Mouse (Mus musculus): ENCODE results near the gene Tlk1.

The Tlk1 gene

DNA sequence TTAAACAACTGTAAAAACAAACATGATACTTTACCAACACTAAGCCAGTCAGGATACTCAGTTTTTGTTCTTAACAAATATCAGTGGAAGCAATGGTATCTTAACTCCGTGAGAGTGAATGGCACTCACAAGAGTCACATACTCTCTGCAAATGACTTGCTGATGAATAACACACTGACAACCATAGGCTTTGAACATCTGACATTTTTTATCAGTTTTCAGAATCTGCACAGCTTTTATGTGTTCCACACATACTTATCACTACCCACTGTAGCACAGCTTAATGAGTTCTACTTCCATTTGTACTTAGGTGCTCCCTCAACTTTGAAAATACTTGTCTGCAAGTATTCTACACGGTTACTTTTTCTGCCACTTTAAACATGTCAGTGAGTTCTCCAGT, 35.3 kb downstream of the Tlk1 start:
- no peak for DNase-seq (ENCODE audit: low spot score)

DNA sequence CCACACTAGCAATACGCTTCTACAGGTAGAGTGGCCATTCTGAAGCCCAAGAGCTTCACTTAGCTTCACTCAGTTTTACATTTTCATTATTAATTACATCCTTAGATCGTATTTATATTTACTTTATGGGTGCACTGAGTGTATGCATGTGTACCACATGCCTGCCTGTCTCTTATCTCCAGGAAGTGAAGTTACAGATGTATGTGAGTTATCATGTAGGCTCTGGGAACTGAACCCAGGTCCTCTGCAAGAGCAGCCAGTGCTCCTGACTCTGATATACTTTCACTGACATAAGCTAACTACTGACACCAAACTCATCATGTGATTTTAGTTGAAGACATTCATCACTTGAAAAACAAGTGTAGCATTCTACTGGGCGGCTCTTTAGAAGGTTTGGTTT, 36.2 kb downstream of the Tlk1 start:
- DNase-seq (ENCODE audit: low spot score): no peak

DNA sequence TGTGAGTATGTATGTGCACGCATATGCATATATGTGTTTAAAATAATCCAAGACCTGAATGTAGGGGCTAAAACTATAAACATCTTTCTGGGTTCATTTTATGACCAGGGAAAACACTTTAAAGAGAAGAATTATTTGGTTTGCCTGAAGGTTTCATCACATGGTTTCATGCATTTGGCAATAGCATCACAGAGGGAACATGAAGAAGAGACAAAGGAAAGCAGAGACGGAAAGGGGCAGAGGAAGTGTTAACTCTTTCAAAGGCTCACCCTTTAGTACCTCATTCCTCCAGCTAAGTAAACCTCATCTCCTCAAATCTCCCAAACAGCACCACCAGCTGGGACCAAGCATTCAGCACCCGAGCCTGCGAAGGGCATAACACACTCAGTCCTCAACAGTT, 41.1 kb downstream of the Tlk1 start:
- no peak for DNase-seq (ENCODE audit: low spot score)

DNA sequence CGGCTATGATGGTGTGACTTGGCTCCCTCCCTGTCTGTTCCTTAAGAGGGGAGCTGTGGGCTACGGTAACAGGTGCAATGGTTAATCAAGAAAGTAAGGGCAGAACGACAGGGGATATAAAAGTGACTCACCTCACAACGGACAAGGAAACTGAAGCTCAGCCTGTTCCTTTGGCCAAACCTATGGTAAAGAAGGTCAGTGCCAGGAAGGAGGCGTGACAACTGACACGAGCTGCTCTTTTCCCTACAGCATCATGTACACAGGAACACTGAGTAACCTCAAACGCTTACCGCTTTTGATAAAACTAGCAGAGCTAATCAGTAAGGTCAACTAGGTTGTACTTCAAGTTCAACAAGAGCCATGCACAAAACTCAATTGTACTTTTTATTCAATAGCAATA, 42.0 kb downstream of the Tlk1 start:
- no peak for DNase-seq (ENCODE audit: low spot score)

DNA sequence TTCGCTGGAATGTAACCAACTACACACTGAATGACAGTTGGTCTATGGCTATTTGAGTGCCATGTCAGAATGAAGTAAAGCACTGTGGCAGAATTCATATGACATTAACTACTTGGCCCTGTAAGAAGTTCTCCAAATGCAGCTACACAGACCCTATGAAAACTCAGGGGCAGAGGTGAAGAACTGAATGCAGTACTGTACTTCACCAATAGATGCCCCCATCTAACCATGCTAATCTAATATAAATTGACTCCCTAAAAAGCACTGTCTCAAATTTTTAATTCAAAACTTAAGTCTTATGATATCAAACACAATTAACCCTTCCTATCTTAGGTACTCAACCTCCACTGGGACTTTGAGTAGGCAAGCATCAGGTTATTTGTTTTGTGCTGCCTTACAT, 45.9 kb downstream of the Tlk1 start:
- DNase-seq (ENCODE audit: low spot score): peak; percentile 31

DNA sequence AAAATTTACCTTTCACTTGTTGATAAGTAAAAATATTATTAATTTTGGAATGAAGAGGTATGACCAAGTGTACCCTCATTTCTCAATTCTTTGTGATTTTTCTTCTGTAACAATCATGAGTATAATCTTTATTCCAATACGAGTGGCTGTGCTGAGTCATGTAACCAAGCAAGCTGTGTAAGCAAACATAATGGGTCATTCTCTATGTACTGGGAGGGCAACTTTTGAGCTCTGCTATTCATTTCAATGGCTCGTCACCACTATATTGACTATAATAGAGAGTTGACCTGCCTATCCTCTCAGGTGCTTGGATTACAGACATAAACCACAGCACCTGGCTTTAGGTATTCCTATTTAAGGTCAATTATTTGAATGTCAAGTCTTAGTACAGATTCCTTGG, 48.8 kb downstream of the Tlk1 start:
- no peak for DNase-seq (ENCODE audit: low spot score)

DNA sequence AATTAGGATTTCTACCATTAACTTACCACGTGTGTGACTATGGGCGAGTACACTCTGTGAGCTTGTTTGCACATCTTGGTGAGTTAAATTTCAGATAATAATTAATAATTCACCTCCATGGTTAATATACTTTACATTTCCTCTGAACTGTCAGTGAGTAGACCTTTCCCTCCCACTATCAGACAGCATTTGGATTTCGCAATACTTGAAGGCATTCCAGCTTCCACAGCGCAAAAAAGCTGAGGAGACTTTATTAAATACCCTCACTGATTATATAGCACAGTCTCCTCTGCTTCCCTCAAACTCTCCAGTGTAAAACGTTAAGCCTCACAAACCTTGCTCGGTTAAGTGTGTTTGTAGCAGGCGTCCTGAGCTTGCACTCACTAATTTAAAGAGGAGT, 60.8 kb downstream of the Tlk1 start:
- no peak for DNase-seq (ENCODE audit: low spot score)

DNA sequence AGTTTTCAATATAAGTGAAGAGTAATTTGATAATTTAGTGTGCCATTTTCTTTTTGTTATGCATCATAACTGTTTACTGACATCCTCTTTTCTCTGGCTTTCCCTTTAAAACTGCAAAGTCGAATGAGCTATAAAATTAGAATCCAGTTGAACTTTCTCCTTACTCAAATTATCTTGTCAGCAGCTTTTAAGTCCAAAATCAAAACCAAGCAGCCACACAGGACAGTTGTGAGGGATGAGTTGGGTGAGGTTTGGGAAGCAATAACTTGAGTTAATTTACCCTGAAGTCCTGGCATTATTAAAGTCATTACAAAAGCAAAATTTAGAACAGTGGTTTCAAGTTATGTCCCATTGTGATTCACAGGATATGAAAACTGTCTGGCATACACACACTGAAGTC, 62.8 kb downstream of the Tlk1 start:
- DNase-seq (ENCODE audit: low spot score): no peak

DNA sequence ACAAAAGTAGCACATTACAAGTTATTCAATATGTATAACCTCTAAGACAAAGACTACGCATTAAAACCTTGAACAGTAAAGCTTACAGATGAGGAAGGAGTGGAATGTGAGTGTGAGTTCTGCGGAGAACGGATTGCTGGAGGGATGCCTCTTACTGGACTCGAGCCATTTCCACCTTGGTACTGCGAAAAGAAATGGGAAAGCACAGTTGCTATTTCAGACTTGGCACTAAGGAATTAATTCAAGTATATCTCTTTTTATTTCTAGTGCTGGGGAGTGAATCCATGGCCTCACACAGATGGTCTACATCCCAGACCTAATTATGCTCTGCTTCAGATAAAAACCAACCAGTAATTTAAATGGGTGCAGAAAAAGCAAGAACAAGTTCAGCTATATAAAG, 73.4 kb downstream of the Tlk1 start:
- no peak for DNase-seq (ENCODE audit: low spot score)

DNA sequence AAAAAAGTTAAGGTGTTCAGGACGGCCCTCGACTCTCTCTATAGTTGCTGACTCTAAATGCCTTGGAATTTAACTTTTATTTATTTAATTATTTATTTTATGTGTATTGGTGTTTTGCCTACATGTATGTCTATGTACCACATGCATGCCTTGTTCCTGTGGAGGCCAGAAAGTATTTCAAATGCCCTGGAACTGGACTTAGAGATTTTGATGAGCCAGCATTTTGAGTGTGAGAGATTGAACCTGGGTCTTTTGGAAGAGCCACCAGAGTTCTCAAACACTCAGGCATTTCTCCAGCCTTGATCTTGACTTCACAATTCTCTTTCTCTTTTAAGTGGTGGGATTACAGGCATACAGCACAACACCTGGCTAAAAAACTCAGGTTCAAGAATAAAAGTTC, 73.9 kb downstream of the Tlk1 start:
- DNase-seq (ENCODE audit: low spot score): no peak

DNA sequence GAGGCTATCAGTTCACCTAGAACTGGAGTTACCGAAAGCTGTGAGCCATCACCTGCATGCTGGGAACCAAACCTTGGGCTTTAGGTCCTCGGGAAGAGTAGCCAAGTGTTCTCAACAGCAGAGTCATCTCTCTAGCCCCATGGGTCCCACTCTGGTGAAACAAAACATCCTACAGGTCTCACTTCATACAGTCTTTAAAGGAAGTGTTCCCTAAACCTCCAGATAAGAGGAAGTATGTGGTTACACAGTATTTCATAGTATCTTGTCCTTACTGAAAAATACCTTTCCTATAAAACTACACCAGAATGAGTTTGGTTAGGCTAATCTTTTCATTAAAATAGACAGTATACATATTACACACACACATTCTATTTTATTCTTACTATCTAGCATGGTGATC, 82.9 kb downstream of the Tlk1 start:
- DNase-seq (ENCODE audit: low spot score): no peak

DNA sequence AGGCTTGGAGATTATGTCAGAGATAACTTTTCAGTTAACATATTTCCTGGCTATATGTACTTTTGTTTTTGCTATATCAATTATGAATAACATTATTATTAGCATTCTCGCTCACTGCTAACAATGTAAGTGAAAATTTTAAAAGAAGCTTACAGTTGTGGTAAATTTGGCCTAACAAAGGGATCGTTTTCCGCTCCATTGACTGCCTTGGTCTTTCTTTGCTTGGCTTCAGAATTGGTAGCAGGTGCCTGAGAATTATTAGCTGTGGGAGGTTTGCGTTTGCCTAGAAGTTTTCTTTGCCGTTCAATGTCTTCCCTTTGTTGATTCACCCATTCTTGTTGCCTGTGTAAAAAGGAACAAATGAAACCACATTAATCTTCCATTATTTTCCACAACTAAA, 83.6 kb downstream of the Tlk1 start:
- DNase-seq (ENCODE audit: low spot score): no peak

DNA sequence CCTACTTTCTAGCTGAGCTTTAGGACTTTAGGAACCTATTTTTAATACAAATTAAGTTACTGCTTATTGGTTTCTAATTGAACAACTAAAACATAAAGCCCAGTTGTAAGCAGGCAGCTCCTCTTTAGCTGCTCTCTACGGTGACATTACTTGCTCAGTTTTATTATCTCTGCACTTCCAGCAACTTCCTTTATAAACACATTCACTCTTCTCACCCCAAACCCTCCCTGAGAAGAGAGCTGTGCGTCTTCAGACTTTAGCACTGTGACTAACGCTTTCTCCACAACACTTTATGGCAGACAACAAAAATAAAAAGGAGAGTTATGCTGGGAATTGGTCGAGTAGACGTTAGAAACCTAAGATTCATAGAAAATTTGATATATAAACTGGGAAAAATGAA, 89.5 kb downstream of the Tlk1 start:
- DNase-seq (ENCODE audit: low spot score): no peak

DNA sequence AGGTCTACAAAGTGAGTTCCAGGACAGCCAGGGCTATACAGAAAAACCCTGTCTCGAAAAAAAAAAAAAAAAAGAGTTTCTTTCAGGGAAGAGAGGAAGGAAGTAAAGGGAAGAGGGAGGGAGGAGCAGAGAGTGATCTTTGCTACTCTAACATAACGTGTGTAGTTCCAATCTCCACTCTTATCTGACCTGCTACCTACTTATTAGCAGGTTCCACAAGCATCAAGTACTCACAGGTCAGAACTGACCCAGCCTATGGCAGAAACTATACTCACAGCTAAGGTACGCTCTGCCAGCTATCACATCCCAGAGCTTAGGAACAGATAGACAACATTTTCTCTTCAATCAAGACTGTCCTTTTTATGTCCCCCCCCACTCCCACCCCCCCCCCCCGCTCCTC, 90.0 kb downstream of the Tlk1 start:
- DNase-seq (ENCODE audit: low spot score): no peak

DNA sequence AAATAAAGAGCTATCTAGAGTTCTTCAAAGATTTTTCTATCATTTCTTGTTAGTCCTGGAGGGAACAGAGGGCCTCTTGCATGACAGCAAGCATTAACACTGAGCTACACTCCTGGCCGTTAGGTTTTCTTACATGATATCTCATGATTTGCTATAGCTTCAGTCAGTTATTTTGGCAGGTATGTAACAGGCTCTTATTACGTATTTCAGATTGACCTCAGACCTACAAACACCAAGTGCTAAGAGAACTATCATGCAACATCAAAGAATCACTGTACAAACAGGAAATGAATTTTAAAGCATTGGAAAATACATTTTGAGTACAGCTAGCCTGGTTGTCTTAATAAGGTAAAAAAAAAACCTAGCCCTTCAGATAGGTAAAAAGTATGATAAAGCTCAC, 98.4 kb downstream of the Tlk1 start:
- no peak for DNase-seq (ENCODE audit: low spot score)

DNA sequence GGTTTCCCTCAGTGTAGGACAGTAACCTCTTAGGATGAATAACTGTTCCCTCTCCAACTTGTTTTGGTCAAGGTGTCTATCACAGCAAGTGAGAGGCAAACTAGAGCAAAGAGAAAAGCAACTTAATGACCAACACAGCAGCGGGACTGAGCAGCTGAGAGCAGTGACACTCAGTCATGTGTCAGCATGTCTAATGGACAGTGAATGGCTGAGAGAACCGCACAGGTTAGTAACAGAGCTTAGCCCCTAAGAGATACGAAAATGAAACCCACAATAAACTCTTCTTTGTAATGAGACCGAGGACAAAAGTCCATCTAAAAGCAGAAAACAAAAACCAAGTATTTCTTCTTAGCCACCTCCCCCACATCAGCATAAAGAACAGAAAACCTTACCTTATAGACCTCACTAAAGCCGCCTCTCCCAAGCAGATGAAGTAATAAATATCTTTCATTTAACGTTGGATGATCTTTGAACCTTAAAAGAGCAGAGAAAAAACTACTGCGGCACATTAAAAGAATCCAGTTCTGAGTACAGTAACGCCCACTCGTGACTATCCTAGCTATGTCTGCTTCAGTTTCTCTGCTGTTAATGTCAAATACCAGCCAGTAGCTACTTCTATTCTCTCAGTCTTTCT, 101.8 kb downstream of the Tlk1 start:
- DNase-seq (ENCODE audit: low spot score): no peak

DNA sequence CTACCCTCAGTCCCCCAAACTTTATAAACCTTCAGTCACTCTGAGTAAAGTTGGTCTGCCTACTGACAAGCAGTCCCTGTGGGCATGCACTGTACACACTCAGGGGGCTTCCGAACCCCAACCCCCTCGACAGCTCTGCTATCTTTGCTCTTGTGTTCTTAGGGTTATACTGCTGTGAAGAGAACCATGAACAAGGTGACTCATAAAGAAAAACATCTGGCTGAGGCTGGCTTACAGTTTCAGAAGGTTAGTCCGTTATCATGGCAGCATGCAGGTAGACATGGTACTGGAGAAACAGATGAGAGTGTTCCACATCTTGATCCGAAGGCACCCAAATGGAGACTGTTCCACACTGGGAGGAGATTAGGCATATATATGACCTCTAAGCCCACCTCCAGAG, 114.7 kb downstream of the Tlk1 start:
- DNase-seq (ENCODE audit: low spot score): no peak

DNA sequence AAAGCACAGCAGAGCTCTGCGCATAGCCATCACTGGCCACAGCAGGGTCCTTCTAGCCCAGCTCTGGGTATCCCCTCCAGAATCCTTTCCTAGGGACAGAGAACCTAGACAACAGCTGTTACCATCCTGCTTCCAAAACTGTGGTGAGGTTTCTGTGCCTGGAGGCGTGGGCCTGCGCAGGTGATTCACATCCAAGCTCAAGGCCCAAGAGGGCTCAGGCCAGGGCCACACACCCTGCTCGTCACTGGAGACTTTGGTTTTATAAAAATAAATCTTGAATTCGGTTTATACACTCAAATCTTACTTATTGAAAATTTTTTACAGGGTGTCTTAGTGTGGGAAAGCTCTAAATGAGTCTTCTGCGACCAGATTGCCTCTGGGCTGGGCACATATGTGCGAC, 115.3 kb downstream of the Tlk1 start:
- DNase-seq (ENCODE audit: low spot score): no peak

DNA sequence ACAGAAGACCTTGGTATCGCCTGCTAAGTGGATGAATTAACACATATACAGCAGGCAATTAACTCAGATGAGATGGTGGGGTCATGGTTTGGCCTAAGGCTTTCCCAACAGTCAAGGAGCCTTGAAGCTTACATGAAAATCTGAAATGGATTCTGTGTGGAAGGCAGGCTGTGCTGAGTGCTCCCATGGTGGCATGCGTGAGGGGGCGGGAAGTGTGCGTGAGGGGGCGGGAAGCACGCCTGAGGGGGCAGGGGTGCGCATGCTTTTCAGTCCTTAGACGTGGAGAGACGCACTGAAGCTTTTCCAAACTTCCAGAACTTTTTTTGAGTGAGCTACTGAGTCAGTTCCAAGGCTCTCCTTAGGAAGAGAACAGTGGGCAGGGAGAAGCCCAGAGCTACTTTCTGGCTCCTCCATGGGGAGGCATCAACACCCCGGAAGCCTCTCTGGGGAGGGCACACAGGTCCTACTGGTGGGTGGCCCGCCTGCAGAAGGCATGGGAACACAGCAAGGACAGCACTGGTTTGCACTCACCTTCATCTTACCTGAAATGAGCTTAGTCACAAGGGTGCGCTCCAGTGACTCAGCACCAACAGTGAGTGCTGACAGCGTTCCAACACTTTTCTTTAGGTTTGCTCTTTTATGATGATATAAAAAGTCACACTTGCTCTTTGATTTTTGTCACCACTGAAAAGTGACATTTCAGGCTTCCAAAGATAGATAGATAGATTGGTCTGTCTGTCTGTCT, 116.4 kb downstream of the Tlk1 start:
- no peak for DNase-seq (ENCODE audit: low spot score)

DNA sequence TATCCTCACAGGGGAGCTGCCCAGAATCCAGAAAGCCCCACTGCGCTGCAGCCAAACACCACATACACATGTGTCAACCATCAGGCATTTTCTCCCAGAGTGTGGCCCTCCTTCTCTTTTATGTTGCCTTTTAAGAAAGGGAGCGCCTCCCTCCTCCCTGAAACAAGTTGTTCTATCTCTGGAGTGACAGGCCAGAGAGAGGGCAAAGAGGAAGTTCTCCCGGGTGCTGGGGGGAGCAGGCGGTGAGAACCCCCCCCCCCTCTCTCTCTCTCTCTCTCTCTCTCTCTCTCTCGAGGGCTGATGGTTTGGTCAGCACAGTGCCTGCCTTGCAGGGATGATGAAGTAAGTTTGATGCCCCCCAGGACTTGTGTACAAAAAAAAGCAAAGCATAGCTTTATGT, 123.1 kb downstream of the Tlk1 start:
- no peak for DNase-seq (ENCODE audit: low spot score)

DNA sequence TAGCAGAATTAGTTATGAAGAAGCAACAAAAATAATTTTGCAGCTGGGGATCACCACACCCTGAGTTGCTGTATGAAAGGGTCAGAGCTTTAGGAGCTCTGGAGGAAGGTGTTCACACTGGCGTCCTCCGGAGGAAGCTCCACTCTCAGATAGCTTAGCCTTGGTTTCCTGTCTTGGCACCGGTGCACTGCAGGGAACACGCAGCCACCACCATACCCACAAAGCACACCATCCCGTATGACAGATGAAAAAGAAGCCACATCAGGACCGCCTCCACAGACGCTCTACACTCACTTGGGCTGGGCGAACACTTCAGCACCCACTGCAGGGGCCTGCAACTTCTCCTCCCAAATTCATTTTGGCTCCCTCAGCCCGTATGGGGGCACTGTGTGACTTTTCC, 124.0 kb downstream of the Tlk1 start:
- no peak for DNase-seq (ENCODE audit: low spot score)

DNA sequence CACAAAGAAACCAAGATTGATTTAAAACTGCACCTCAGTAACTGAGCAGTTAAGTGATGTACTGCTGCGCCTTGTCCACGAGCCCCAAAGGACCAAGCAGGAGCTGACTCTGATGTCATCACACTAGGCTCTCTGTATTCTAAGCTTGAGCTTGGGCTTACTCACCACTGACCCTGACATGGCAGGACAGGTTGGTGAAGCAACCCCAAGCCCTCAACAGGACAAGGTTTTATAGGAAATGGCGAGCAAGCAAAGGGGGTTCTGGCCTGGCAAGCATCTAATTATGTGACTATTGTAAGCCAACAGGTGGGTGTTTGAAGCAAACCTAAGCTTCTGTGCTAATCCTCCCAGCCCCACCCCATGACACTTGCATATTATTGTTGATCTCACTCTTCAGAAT, 124.7 kb downstream of the Tlk1 start:
- DNase-seq (ENCODE audit: low spot score): no peak

DNA sequence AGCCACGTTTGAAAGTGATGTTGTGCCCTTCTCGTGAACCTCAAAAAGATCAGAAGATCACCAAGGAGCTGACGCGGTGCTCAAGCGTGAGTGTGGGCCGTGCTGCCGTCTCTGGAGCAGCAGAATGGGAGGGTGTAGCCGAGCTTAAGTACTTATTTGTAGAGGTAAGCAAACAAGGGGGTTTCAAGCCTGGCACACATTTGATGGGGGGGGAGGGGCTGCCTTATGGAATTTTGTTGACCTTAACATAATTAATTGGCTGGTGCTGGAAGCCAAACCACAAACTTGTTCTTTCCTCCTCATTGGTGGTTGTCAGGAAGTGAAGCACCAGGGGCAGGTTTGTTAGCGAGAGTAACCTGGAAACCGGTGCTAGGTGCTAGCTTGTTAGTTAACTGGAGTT, 129.8 kb downstream of the Tlk1 start:
- DNase-seq (ENCODE audit: low spot score): no peak

DNA sequence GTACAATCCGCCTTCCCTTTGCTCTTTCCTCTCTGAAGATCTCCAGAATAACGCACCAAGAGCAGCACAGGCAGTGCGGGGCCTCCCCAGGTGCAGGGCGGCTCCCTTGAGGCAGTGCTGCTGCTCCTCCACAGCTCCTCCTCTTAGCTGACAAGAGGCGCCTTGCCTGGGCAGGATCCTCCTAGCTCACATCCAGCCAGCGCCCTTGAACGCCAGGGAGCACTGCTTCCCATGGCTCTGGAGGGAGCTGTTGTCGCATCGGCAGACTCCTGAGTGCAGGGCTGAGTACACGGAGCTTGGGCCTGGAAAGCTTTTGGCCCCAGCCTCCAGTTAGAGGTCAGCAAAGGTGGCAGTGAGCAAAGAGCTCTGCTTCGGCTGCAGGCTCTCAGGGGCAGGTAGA, 135.3 kb downstream of the Tlk1 start:
- no peak for DNase-seq (ENCODE audit: low spot score)
